Mouse (Mus musculus) embryonic facial prominence, embryonic 11.5 days (tissue): ENCODE results near the gene Dtl. TPM values are rescaled to one million over a fixed set of nuclear protein-coding genes. Genes with fewer than 3 reads are reported as not detected.

Experiments used
- ATAC-seq: fragments of 200-750 bp; cut with Nextera tagmentation; replicated peaks from 2 replicates; pipeline ENCODE4 v1.8.0; 2017; ENCODE audit warnings: low read depth; ENCODE audit not compliant: insufficient number of reproducible peaks, low FRiP score, low TSS enrichment
- DNase-seq: peaks from one replicate; pipeline ENCODE4 v3.0.0-alpha.2; 2015; ENCODE audit warnings: low spot score
- H3K27ac ChIP-seq: fragments of 300-500 bp; sonication (generic); replicated peaks from 2 replicates; pipeline ENCODE4 v1.5.1; 2014; ENCODE audit warnings: mild to moderate bottlenecking, low read depth, low read length, control low read depth
- H3K27me3 ChIP-seq: fragments of 300-500 bp; sonication (generic); 2 replicates; pipeline ENCODE4 v1.6.1; 2014; ENCODE audit warnings: mild to moderate bottlenecking, low read length, moderate library complexity, mixed read lengths; ENCODE audit not compliant: control insufficient read depth, insufficient read depth
- H3K36me3 ChIP-seq: fragments of 300-500 bp; sonication (generic); replicated peaks from 2 replicates; pipeline ENCODE4 v1.6.1; 2014; ENCODE audit warnings: low read depth, mild to moderate bottlenecking, low read length, moderate library complexity, mixed read lengths; ENCODE audit not compliant: control insufficient read depth, insufficient read depth
- H3K4me1 ChIP-seq: fragments of 300-500 bp; sonication (generic); 2 replicates; pipeline ENCODE4 v1.6.1; 2014; ENCODE audit warnings: low read length, mixed read lengths; ENCODE audit not compliant: control insufficient read depth, insufficient read depth
- H3K4me2 ChIP-seq: fragments of 300-500 bp; sonication (generic); 2 replicates; pipeline ENCODE4 v1.6.1; 2014; ENCODE audit warnings: low read depth, mild to moderate bottlenecking, control low read depth, low read length, moderate library complexity
- H3K4me3 ChIP-seq: fragments of 300-500 bp; sonication (generic); 2 replicates; pipeline ENCODE4 v1.5.1; 2014; ENCODE audit warnings: low read depth, low read length, control low read depth
- H3K9ac ChIP-seq: fragments of 300-500 bp; sonication (generic); replicated peaks from 2 replicates; pipeline ENCODE4 v1.6.1; 2014; ENCODE audit warnings: mild to moderate bottlenecking, control low read depth, low read length
- H3K9me3 ChIP-seq: fragments of 300-500 bp; sonication (generic); replicated peaks from 2 replicates; pipeline ENCODE4 v1.6.1; 2016; ENCODE audit warnings: mild to moderate bottlenecking, low read length, inconsistent platforms, mixed read lengths; ENCODE audit not compliant: control insufficient read depth
- WGBS: fragments of 180-500 bp; shearing (Covaris S2); extraction: QIAGEN DNeasy Blood & Tissue Kit; methylation state at CpG from one replicate; pipeline ENCODE4 v1.1.7; 2014; 5-methylcytosine and 5-hydroxymethylcytosine counted together
- polyA plus RNA-seq: library from polyadenylated mRNA; unstranded; fragments of >200 nt; fragmentation: Nextera tagmentation; extraction: Ambion mirVana; gene quantifications from 2 replicates; pipeline ENCODE4 v1.2.1, GENCODE M21; 2014

The Dtl gene
- polyA plus RNA-seq, 1 experiment from 2014 or later = 81.8 TPM

- no peaks in the 10 kb centered on the region for H3K27me3 ChIP-seq
- peak overlapping the region; percentile 91 for H3K4me3 ChIP-seq
- H3K36me3 ChIP-seq = no peaks in the 10 kb centered on the region
- peak; percentile 30 for ATAC-seq
- under 1% methylated on average over 52 of the region's 52 CpGs for WGBS
- peaks cover 2% of the 10 kb centered on the region; the same call in 1 of the 2 replicates for H3K4me1 ChIP-seq
- H3K4me2 ChIP-seq = peak overlapping the region; percentile 55
- H3K9ac ChIP-seq = peak overlapping the region; percentile 89
- no peaks in the 10 kb centered on the region for H3K9me3 ChIP-seq
- peak; percentile 81 for DNase-seq
- H3K27ac ChIP-seq = peak overlapping the region; percentile 90
Measured at GRCm38 (mm10) chr1:191574871-191575457, 380 bp downstream of the Dtl start.

- ATAC-seq = no peak
- Histone ChIP-seq H3K36me3 (no peaks in the 10 kb centered on the region; the same call in 1 of the 2 replicates), H3K4me1 (peaks cover 2% of the 10 kb centered on the region; the same call in 1 of the 2 replicates), H3K4me3 (peak overlapping the region; percentile 91), H3K27ac (no peak overlapping the region), H3K27me3 (no peaks in the 10 kb centered on the region), H3K4me2 (peak overlapping the region; percentile 55), H3K9me3 (no peaks in the 10 kb centered on the region), H3K9ac (peak overlapping the region; percentile 89)
- peak; percentile 28 for DNase-seq
- WGBS = 2% methylated on average over 13 of the region's 13 CpGs
Measured at GRCm38 (mm10) chr1:191573906-191574639, 1.3 kb downstream of the Dtl start.

DNA sequence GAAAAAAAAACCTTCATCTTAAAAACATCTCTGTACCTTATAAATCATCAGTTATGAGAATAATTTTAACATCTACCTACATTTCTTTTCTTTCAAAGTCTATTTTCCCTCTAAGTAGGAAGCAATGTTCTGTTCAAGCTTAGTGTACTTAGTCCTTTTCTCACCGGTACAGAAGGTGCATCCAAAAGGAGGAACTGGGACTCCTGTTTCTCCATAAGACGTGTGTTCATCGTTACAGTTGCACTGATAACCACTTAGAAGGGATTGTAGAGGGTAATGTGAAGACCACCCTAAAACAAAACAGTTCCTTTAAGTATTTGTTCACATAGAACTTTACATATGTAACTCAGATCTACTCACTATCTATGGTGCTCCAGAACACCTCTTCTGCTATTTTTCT lies 4.9 kb downstream of the Dtl start:
- Histone ChIP-seq H3K36me3 (no peaks in the 10 kb centered on the region; the same call in 1 of the 2 replicates), H3K4me2 (no peak overlapping the region), H3K9ac (no peak overlapping the region), H3K27me3 (no peaks in the 10 kb centered on the region), H3K4me3 (no peak overlapping the region), H3K9me3 (no peaks in the 10 kb centered on the region), H3K27ac (no peak overlapping the region), H3K4me1 (no peaks in the 10 kb centered on the region)
- DNase-seq (no peak), ATAC-seq (no peak)
- WGBS = 89% methylated on average over 3 of the region's 3 CpGs

DNA sequence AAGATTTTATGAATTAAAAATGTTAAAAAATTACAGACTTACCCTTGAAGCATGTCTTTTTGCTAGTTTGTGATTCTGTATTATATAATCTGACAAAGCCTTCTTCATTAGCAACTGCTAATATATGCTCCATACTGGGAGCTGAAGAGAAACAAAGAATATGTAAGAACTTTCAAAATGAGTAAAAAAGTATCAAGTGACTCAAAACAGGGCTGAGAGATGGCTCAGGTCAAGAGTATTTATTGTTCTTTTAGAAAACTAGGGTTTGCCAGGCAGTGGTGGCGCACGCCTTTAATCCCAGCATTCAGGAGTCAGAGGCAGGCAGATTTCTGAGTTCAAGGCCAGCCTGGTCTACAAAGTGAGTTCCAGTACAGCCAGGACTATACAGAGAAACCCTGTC lies 5.7 kb downstream of the Dtl start:
- no peak for DNase-seq
- no peaks in the 10 kb centered on the region for H3K9me3 ChIP-seq
- H3K4me2 ChIP-seq = no peak overlapping the region
- 90% methylated on average over 2 of the region's 2 CpGs for WGBS
- ATAC-seq = no peak
- H3K4me3 ChIP-seq = no peak overlapping the region
- H3K36me3 ChIP-seq = no peaks in the 10 kb centered on the region; the same call in 1 of the 2 replicates
- no peak overlapping the region for H3K9ac ChIP-seq
- no peaks in the 10 kb centered on the region for H3K27me3 ChIP-seq
- no peaks in the 10 kb centered on the region for H3K4me1 ChIP-seq
- no peak overlapping the region for H3K27ac ChIP-seq

GRCm38 (mm10) chr1:191567859-191568258 lies 7.5 kb downstream of the Dtl start:
- Histone ChIP-seq H3K9ac (no peak overlapping the region), H3K4me3 (no peak overlapping the region), H3K27ac (no peak overlapping the region), H3K4me2 (no peak overlapping the region), H3K9me3 (no peaks in the 10 kb centered on the region), H3K36me3 (no peaks in the 10 kb centered on the region; the same call in 1 of the 2 replicates), H3K4me1 (no peaks in the 10 kb centered on the region), H3K27me3 (no peaks in the 10 kb centered on the region)
- no peak for ATAC-seq
- WGBS = 91% methylated on average over 1 of the region's 1 CpGs
- no peak for DNase-seq

DNA sequence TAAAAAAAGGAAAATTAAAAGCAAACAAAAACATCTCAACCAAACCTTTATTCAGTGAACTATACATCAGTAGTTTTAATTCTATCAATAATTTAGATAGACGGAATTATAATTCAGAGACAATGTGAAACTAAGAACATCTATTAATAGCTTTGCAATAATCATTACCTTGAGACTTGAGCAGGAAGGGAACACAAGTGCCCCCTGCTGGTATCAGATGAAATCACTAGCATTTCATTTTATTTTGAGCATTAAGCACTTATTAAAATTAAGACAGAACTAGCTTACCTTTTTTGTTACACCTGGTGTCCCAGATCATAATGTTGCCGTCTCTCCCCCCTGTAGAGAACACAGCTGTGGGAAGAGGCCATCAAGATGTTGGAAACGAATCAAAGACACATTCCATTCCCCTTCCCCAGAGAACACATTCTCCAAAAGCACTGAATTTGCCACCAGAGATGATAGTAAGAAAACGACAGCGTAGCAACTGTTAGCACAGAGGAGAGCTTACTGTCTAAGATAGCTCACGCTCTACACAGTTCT lies 12.4 kb downstream of the Dtl start:
- Histone ChIP-seq H3K9me3 (no peaks in the 10 kb centered on the region), H3K9ac (no peak overlapping the region), H3K36me3 (no peaks in the 10 kb centered on the region; the same call in 1 of the 2 replicates), H3K4me2 (no peak overlapping the region), H3K27me3 (no peaks in the 10 kb centered on the region), H3K27ac (no peak overlapping the region), H3K4me3 (no peak overlapping the region), H3K4me1 (no peaks in the 10 kb centered on the region)
- ATAC-seq (no peak), DNase-seq (peak; percentile 42)
- WGBS = 74% methylated on average over 6 of the region's 6 CpGs

DNA sequence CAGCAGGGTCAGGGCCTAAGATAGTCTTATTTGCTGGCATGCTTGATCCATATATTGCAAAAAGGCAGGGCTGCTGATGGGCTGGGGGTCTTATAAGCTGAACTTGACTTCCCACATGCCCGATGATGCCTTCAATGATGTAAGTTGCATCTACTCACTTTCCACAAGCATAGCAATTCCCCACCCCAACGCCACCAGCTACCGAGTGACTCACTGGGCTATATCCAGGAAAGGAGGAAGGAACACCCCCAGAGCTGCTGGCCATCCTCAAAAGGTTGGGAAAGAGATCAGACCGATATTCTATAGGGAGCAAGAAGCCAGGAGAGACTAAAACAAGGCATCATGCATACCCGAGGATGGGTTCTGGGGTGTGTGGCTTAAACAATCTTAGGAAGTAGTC lies 15.6 kb downstream of the Dtl start:
- DNase-seq = no peak
- H3K4me2 ChIP-seq = no peak overlapping the region
- H3K4me3 ChIP-seq = no peak overlapping the region
- no peak for ATAC-seq
- H3K9ac ChIP-seq = no peak overlapping the region
- H3K9me3 ChIP-seq = no peaks in the 10 kb centered on the region
- H3K36me3 ChIP-seq = peaks cover 2% of the 10 kb centered on the region; the same call in 1 of the 2 replicates
- H3K4me1 ChIP-seq = no peaks in the 10 kb centered on the region
- WGBS = 83% methylated on average over 5 of the region's 5 CpGs
- no peak overlapping the region for H3K27ac ChIP-seq
- H3K27me3 ChIP-seq = no peaks in the 10 kb centered on the region

DNA sequence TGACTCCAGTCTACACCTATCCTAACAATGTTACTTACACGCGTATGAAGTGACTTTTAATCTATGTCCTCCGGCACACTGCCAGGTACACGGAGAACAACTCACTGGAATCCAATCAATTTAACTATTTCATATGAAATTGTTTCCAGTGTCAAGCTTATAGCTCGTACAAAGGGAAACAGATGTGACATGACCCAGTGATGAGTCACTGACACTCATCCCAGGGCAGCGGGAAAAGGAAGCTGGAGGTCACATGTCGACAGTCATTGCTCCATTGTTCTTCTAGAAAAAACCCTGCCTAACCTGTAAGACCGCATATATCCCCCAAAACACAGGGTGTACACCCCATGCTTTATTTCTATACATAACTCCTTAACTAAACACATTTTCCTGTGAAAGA lies 18.2 kb downstream of the Dtl start:
- Histone ChIP-seq H3K36me3 (peaks cover 7% of the 10 kb centered on the region), H3K27me3 (no peaks in the 10 kb centered on the region), H3K27ac (no peak overlapping the region), H3K4me1 (no peaks in the 10 kb centered on the region), H3K9ac (no peak overlapping the region), H3K4me2 (no peak overlapping the region), H3K9me3 (no peaks in the 10 kb centered on the region), H3K4me3 (no peak overlapping the region)
- DNase-seq = no peak
- WGBS = 82% methylated on average over 8 of the region's 8 CpGs
- ATAC-seq = no peak
